Mouse (Mus musculus) forebrain, embryonic 13.5 days (tissue): Measurements from ENCODE around the gene Olfr551. TPM values are rescaled to one million over a fixed set of nuclear protein-coding genes. Genes with fewer than 3 reads are reported as not detected.
"Not testable (repeated sequence)": the region's sequence is repeated elsewhere in the genome, so short reads cannot be mapped to it uniquely, and the experiment has no call there.

Experiments used
- ATAC-seq: fragments of 200-750 bp; cut with Nextera tagmentation; 2 replicates; pipeline ENCODE4 v1.8.0; 2017
- H3K27ac ChIP-seq: fragments of 300-500 bp; sonication (generic); 2 replicates; pipeline ENCODE4 v1.5.1; 2015; ENCODE audit warnings: inconsistent platforms, mild to moderate bottlenecking, moderate library complexity
- H3K27me3 ChIP-seq: fragments of 300-500 bp; sonication (generic); 2 replicates; pipeline ENCODE4 v1.6.1; 2015; ENCODE audit warnings: mild to moderate bottlenecking, inconsistent platforms
- H3K36me3 ChIP-seq: fragments of 300-500 bp; sonication (generic); 2 replicates; pipeline ENCODE4 v1.6.1; 2015; ENCODE audit warnings: mild to moderate bottlenecking, inconsistent platforms; ENCODE audit not compliant: poor library complexity, severe bottlenecking
- H3K4me1 ChIP-seq: fragments of 300-500 bp; sonication (generic); 2 replicates; pipeline ENCODE4 v1.6.1; 2015; ENCODE audit warnings: inconsistent platforms
- H3K4me2 ChIP-seq: fragments of 300-500 bp; sonication (generic); 2 replicates; pipeline ENCODE4 v1.6.1; 2015; ENCODE audit warnings: inconsistent platforms, mild to moderate bottlenecking, moderate library complexity
- H3K4me3 ChIP-seq: fragments of 300-500 bp; sonication (generic); 2 replicates; pipeline ENCODE4 v1.5.1; 2015; ENCODE audit warnings: mild to moderate bottlenecking, inconsistent platforms
- H3K9ac ChIP-seq: fragments of 300-500 bp; sonication (generic); 2 replicates; pipeline ENCODE4 v1.6.1; 2015; ENCODE audit warnings: mild to moderate bottlenecking, inconsistent platforms
- H3K9me3 ChIP-seq: fragments of 300-500 bp; sonication (generic); replicated peaks from 2 replicates; pipeline ENCODE4 v1.6.1; 2016; ENCODE audit warnings: inconsistent platforms
- WGBS: fragments of 180-500 bp; shearing (Covaris S2); methylation state at CpG from one replicate; pipeline ENCODE4 v1.1.7; 2015; 5-methylcytosine and 5-hydroxymethylcytosine counted together
- polyA plus RNA-seq: library from polyadenylated mRNA; unstranded; fragments of >200 nt; fragmentation: Nextera tagmentation; extraction: Ambion mirVana; gene quantifications from 2 replicates; pipeline ENCODE4 v1.2.1, GENCODE M21; 2015

Olfr551 gene
- polyA plus RNA-seq, result not detected in 2 replicates

- 96% methylated on average over 3 of the region's 3 CpGs for WGBS
- no peaks in the 10 kb centered on the region for H3K9me3 ChIP-seq
- ATAC-seq, result no peak
These were observed at the start of gene Olfr551 for GRCm38 (mm10) chr7:102591786-102592185. Gene Olfr551 (minus strand): TSS chr7:102591886.

GRCm38 (mm10) chr7:102638132-102638531 lies 46.4 kb upstream of the Olfr551 start, which contains the start of gene Olfr554:
Gene Olfr554 (plus strand): TSS chr7:102638432.
- Histone ChIP-seq H3K9me3 (no peaks in the 10 kb centered on the region), H3K36me3 (no peaks in the 10 kb centered on the region), H3K27me3 (no peaks in the 10 kb centered on the region), H3K4me3 (no peak within 1 kb of the TSS), H3K4me1 (no peaks in the 10 kb centered on the region), H3K9ac (no peak within 1 kb of the TSS), H3K4me2 (no peak within 1 kb of the TSS), H3K27ac (no peak within 1 kb of the TSS)
- WGBS, result 83% methylated on average over 1 of the region's 1 CpGs
- no peak for ATAC-seq

More at GRCm38 (mm10) chr7:102591786-102592185, at the start of gene Olfr551:
- H3K27me3 ChIP-seq, result no peaks in the 10 kb centered on the region
- no peak within 1 kb of the TSS for H3K4me3 ChIP-seq
- no peak within 1 kb of the TSS for H3K27ac ChIP-seq
- no peaks in the 10 kb centered on the region for H3K36me3 ChIP-seq
- no peak within 1 kb of the TSS for H3K4me2 ChIP-seq
- no peak within 1 kb of the TSS for H3K9ac ChIP-seq
- H3K4me1 ChIP-seq, result no peaks in the 10 kb centered on the region

GRCm38 (mm10) chr7:102636665-102637064 lies 45.0 kb upstream of the Olfr551 start:
- ATAC-seq, result no peak
- H3K4me1 ChIP-seq, result no peaks in the 10 kb centered on the region
- no peaks in the 10 kb centered on the region for H3K9me3 ChIP-seq
- no peak overlapping the region for H3K4me2 ChIP-seq
- H3K9ac ChIP-seq, result no peak overlapping the region
- no peaks in the 10 kb centered on the region for H3K36me3 ChIP-seq
- H3K27ac ChIP-seq, result no peak overlapping the region
- H3K4me3 ChIP-seq, result no peak overlapping the region
- WGBS, result 32% methylated on average over 3 of the region's 3 CpGs
- no peaks in the 10 kb centered on the region for H3K27me3 ChIP-seq

- not testable (repeated sequence) for H3K4me1 ChIP-seq, H3K9me3 ChIP-seq, H3K36me3 ChIP-seq, ATAC-seq, H3K4me2 ChIP-seq, H3K27ac ChIP-seq, H3K4me3 ChIP-seq, H3K9ac ChIP-seq, H3K27me3 ChIP-seq
- WGBS, result 89% methylated on average over 19 of the region's 19 CpGs
These were observed 28.7 kb upstream of the Olfr551 start for GRCm38 (mm10) chr7:102620368-102620767.

GRCm38 (mm10) chr7:102619608-102620007 lies 27.9 kb upstream of the Olfr551 start:
- H3K27me3 ChIP-seq, result no peaks in the 10 kb centered on the region

GRCm38 (mm10) chr7:102618118-102618517 lies 26.4 kb upstream of the Olfr551 start, which contains the start of gene Olfr553:
Gene Olfr553 (minus strand): TSS chr7:102618218.
- H3K4me3 ChIP-seq, result no peak within 1 kb of the TSS
- ATAC-seq, result no peak
- no peak within 1 kb of the TSS for H3K4me2 ChIP-seq
- H3K9ac ChIP-seq, result no peak within 1 kb of the TSS
- H3K36me3 ChIP-seq, result no peaks in the 10 kb centered on the region
- no peaks in the 10 kb centered on the region for H3K9me3 ChIP-seq
- no peak within 1 kb of the TSS for H3K27ac ChIP-seq
- H3K27me3 ChIP-seq, result no peaks in the 10 kb centered on the region
- no peaks in the 10 kb centered on the region for H3K4me1 ChIP-seq

More at GRCm38 (mm10) chr7:102619608-102620007, 27.9 kb upstream of the Olfr551 start:
- Histone ChIP-seq H3K9ac (no peak overlapping the region), H3K4me3 (no peak overlapping the region), H3K9me3 (no peaks in the 10 kb centered on the region), H3K4me2 (no peak overlapping the region), H3K36me3 (no peaks in the 10 kb centered on the region), H3K27ac (no peak overlapping the region), H3K4me1 (no peaks in the 10 kb centered on the region)
- no peak for ATAC-seq
- 80% methylated on average over 5 of the region's 5 CpGs for WGBS

- H3K9me3 ChIP-seq, result no peaks in the 10 kb centered on the region
- ATAC-seq, result no peak
- H3K36me3 ChIP-seq, result no peaks in the 10 kb centered on the region
- H3K4me2 ChIP-seq, result no peak within 1 kb of the TSS
- 83% methylated on average over 1 of the region's 1 CpGs for WGBS
- no peaks in the 10 kb centered on the region for H3K27me3 ChIP-seq
- H3K27ac ChIP-seq, result no peak within 1 kb of the TSS
- no peak within 1 kb of the TSS for H3K4me3 ChIP-seq
- no peaks in the 10 kb centered on the region for H3K4me1 ChIP-seq
- H3K9ac ChIP-seq, result no peak within 1 kb of the TSS
These were observed 5.8 kb upstream of the Olfr551 start, which contains the start of gene Olfr552 for GRCm38 (mm10) chr7:102597378-102598031. Gene Olfr552 (plus strand): TSS chr7:102597770.

- Histone ChIP-seq H3K4me3 (no peak overlapping the region), H3K4me2 (no peak overlapping the region), H3K9ac (no peak overlapping the region), H3K36me3 (no peaks in the 10 kb centered on the region), H3K4me1 (0 out of 2 replicates have a peak, but pooled peaks cover 5% of the 10 kb centered on the region), H3K27ac (no peak overlapping the region), H3K27me3 (no peaks in the 10 kb centered on the region), H3K9me3 (no peaks in the 10 kb centered on the region)
- no peak for ATAC-seq
- 62% methylated on average over 6 of the region's 6 CpGs for WGBS
These were observed 15.7 kb downstream of the Olfr551 start for GRCm38 (mm10) chr7:102575998-102576397.

- Histone ChIP-seq H3K36me3 (no peaks in the 10 kb centered on the region), H3K9me3 (no peaks in the 10 kb centered on the region), H3K4me3 (no peak overlapping the region), H3K9ac (no peak overlapping the region), H3K27me3 (no peaks in the 10 kb centered on the region), H3K27ac (no peak overlapping the region), H3K4me2 (no peak overlapping the region), H3K4me1 (0 out of 2 replicates have a peak, but pooled peaks cover 5% of the 10 kb centered on the region)
- WGBS, result 71% methylated on average over 3 of the region's 3 CpGs
- ATAC-seq, result no peak
These were observed 18.4 kb downstream of the Olfr551 start for GRCm38 (mm10) chr7:102573174-102573830.

- H3K9ac ChIP-seq, result no peak within 1 kb of the TSS
- 94% methylated on average over 8 of the region's 8 CpGs for WGBS
- 0 out of 2 replicates have a peak, but pooled peaks cover 5% of the 10 kb centered on the region for H3K4me1 ChIP-seq
- no peak within 1 kb of the TSS for H3K27ac ChIP-seq
- no peak within 1 kb of the TSS for H3K4me2 ChIP-seq
- no peaks in the 10 kb centered on the region for H3K9me3 ChIP-seq
- ATAC-seq, result no peak
- no peak within 1 kb of the TSS for H3K4me3 ChIP-seq
- H3K27me3 ChIP-seq, result no peaks in the 10 kb centered on the region
- no peaks in the 10 kb centered on the region for H3K36me3 ChIP-seq
These were observed 20.5 kb downstream of the Olfr551 start, which contains the start of gene Olfr550 for GRCm38 (mm10) chr7:102571142-102571541. Gene Olfr550 (plus strand): TSS chr7:102571442.

GRCm38 (mm10) chr7:102566219-102566618 lies 25.5 kb downstream of the Olfr551 start:
- no peak for ATAC-seq
- Histone ChIP-seq H3K36me3 (no peaks in the 10 kb centered on the region), H3K4me3 (no peak overlapping the region), H3K4me2 (no peak overlapping the region), H3K4me1 (no peaks in the 10 kb centered on the region), H3K27ac (no peak overlapping the region), H3K9ac (no peak overlapping the region), H3K9me3 (no peaks in the 10 kb centered on the region), H3K27me3 (no peaks in the 10 kb centered on the region)
- WGBS, result 91% methylated on average over 4 of the region's 4 CpGs
